Mouse (Mus musculus): ENCODE measurements around the gene Klhl10. TPM values are rescaled to one million over a fixed set of nuclear protein-coding genes. Genes with fewer than 3 reads are reported as not detected.

Klhl10 gene
- polyA plus RNA-seq, 1 experiment from 2014 or later = 0.22 TPM

GRCm38 (mm10) chr11:100395861-100396631 lies 45.7 kb upstream of the Klhl10 start:
- Histone ChIP-seq H3K27ac (replicated peaks) (peak overlapping the region; percentile 98), H3K9me3 (ENCODE audit: control insufficient read depth, low read length) (no peaks in the 10 kb centered on the region), H3K4me3 (ENCODE audit: low read depth, low read length) (peak overlapping the region; percentile 93), H3K4me1 (replicated peaks; ENCODE audit: control insufficient read depth, insufficient read depth) (peaks cover 17% of the 10 kb centered on the region), H3K36me3 (ENCODE audit: control insufficient read depth, insufficient read depth, low read length) (no peaks in the 10 kb centered on the region; the same call in 1 of the 2 replicates), H3K27me3 (ENCODE audit: control insufficient read depth, insufficient read depth, low read length) (no peaks in the 10 kb centered on the region), H3K9ac (ENCODE audit: low read length) (peak overlapping the region; percentile 96), H3K4me2 (replicated peaks; ENCODE audit: low read depth) (peak overlapping the region; percentile 82)
- TF ChIP-seq EP300 (optimal IDR thresholded peaks at IDR 0.05) = no peak
- TF ChIP-seq CTCF (IDR thresholded peaks at IDR 0.05; ENCODE audit: low read depth) = peak; percentile 40; the same call in 1 of the 2 replicates
- WGBS = 16% methylated on average over 17 of the region's 17 CpGs
- DNase-seq (ENCODE audit: low spot score) = peak; percentile 73
- peak; percentile 9; the same call in 1 of the 2 replicates for ATAC-seq (ENCODE audit: low FRiP score, low TSS enrichment)

GRCm38 (mm10) chr11:100396886-100397599 lies 44.7 kb upstream of the Klhl10 start:
- Histone ChIP-seq H3K4me3 (ENCODE audit: low read depth, low read length) (peak overlapping the region; percentile 93), H3K27ac (replicated peaks) (peak overlapping the region; percentile 98), H3K9ac (ENCODE audit: low read length) (peak overlapping the region; percentile 96), H3K4me2 (replicated peaks; ENCODE audit: low read depth) (peak overlapping the region; percentile 82), H3K9me3 (ENCODE audit: control insufficient read depth, low read length) (no peaks in the 10 kb centered on the region), H3K27me3 (ENCODE audit: control insufficient read depth, insufficient read depth, low read length) (no peaks in the 10 kb centered on the region), H3K4me1 (replicated peaks; ENCODE audit: control insufficient read depth, insufficient read depth) (peaks cover 14% of the 10 kb centered on the region), H3K36me3 (ENCODE audit: control insufficient read depth, insufficient read depth, low read length) (no peaks in the 10 kb centered on the region; the same call in 1 of the 2 replicates)
- TF ChIP-seq CTCF (IDR thresholded peaks at IDR 0.05; ENCODE audit: low read depth) (peak; percentile 66), EP300 (optimal IDR thresholded peaks at IDR 0.05) (no peak)
- peak; percentile 43 for ATAC-seq (ENCODE audit: low FRiP score, low TSS enrichment)
- 3% methylated on average over 42 of the region's 42 CpGs for WGBS
- DNase-seq (ENCODE audit: low spot score) = peak; percentile 85

- Histone ChIP-seq H3K9me3 (ENCODE audit: control insufficient read depth, low read length) (no peaks in the 10 kb centered on the region), H3K4me1 (replicated peaks; ENCODE audit: control insufficient read depth, insufficient read depth) (peaks cover 13% of the 10 kb centered on the region), H3K4me2 (replicated peaks; ENCODE audit: low read depth) (peak within 1 kb of the TSS; percentile 82), H3K9ac (ENCODE audit: low read length) (peak within 1 kb of the TSS; percentile 96), H3K4me3 (ENCODE audit: low read depth, low read length) (peak within 1 kb of the TSS; percentile 93), H3K36me3 (ENCODE audit: control insufficient read depth, insufficient read depth, low read length) (no peaks in the 10 kb centered on the region; the same call in 1 of the 2 replicates), H3K27me3 (ENCODE audit: control insufficient read depth, insufficient read depth, low read length) (no peaks in the 10 kb centered on the region), H3K27ac (replicated peaks) (peak within 1 kb of the TSS; percentile 98)
- DNase-seq (ENCODE audit: low spot score) (peak; percentile 100), ATAC-seq (ENCODE audit: low FRiP score, low TSS enrichment) (peak; percentile 95)
- TF ChIP-seq CTCF (IDR thresholded peaks at IDR 0.05; ENCODE audit: low read depth) (no peak), EP300 (optimal IDR thresholded peaks at IDR 0.05) (no peak)
- under 1% methylated on average over 37 of the region's 37 CpGs for WGBS
Measured at GRCm38 (mm10) chr11:100397600-100398389, 43.9 kb upstream of the Klhl10 start, which contains the start of gene Jup. Gene Jup, minus strand, starts transcription at chr11:100397763.

- H3K4me1 ChIP-seq (replicated peaks; ENCODE audit: control insufficient read depth, insufficient read depth) = peaks cover 15% of the 10 kb centered on the region
Measured at GRCm38 (mm10) chr11:100398517-100398916, 43.2 kb upstream of the Klhl10 start.

GRCm38 (mm10) chr11:100399320-100399719 lies 42.4 kb upstream of the Klhl10 start:
- Histone ChIP-seq H3K4me1 (replicated peaks; ENCODE audit: control insufficient read depth, insufficient read depth) (peaks cover 14% of the 10 kb centered on the region), H3K4me3 (ENCODE audit: low read depth, low read length) (no peak overlapping the region), H3K4me2 (replicated peaks; ENCODE audit: low read depth) (no peak overlapping the region), H3K27me3 (ENCODE audit: control insufficient read depth, insufficient read depth, low read length) (no peaks in the 10 kb centered on the region), H3K27ac (replicated peaks) (peak overlapping the region; percentile 73), H3K9ac (ENCODE audit: low read length) (no peak overlapping the region), H3K36me3 (ENCODE audit: control insufficient read depth, insufficient read depth, low read length) (no peaks in the 10 kb centered on the region; the same call in 1 of the 2 replicates), H3K9me3 (ENCODE audit: control insufficient read depth, low read length) (no peaks in the 10 kb centered on the region)
- no peak for DNase-seq (ENCODE audit: low spot score)
- no peak for TF ChIP-seq CTCF (IDR thresholded peaks at IDR 0.05; ENCODE audit: low read depth)
- TF ChIP-seq EP300 (optimal IDR thresholded peaks at IDR 0.05) = no peak
- 58% methylated on average over 9 of the region's 9 CpGs for WGBS
- no peak for ATAC-seq (ENCODE audit: low FRiP score, low TSS enrichment)

More at GRCm38 (mm10) chr11:100398517-100398916, 43.2 kb upstream of the Klhl10 start:
- ATAC-seq (ENCODE audit: low FRiP score, low TSS enrichment) = no peak
- Histone ChIP-seq H3K4me3 (ENCODE audit: low read depth, low read length) (no peak overlapping the region), H3K27me3 (ENCODE audit: control insufficient read depth, insufficient read depth, low read length) (no peaks in the 10 kb centered on the region), H3K9ac (ENCODE audit: low read length) (no peak overlapping the region), H3K36me3 (ENCODE audit: control insufficient read depth, insufficient read depth, low read length) (no peaks in the 10 kb centered on the region; the same call in 1 of the 2 replicates), H3K27ac (replicated peaks) (peak overlapping the region; percentile 3), H3K9me3 (ENCODE audit: control insufficient read depth, low read length) (no peaks in the 10 kb centered on the region), H3K4me2 (replicated peaks; ENCODE audit: low read depth) (no peak overlapping the region)
- no peak for TF ChIP-seq EP300 (optimal IDR thresholded peaks at IDR 0.05)
- TF ChIP-seq CTCF (IDR thresholded peaks at IDR 0.05; ENCODE audit: low read depth) = no peak
- 88% methylated on average over 7 of the region's 7 CpGs for whole genome bisulfite sequencing
- DNase-seq (ENCODE audit: low spot score) = no peak
